Mouse (Mus musculus): ENCODE measurements at regions not wholly inside any gene's neighbourhood (a gene's known extent, or its start where the extent isn't known, plus 50 kb on each side); places are given as distances from the start of the nearest gene placed in this dataset.

GRCm38 (mm10) chr6:95769808-95770207 is 51.2 kb upstream of the Suclg2 start:
- Histone ChIP-seq H3K4me1 (replicated peaks) (no peaks in the 10 kb centered on the region), H3K9ac (no peak overlapping the region), H3K4me3 (no peak overlapping the region), H3K36me3 (no peaks in the 10 kb centered on the region), H3K9me3 (no peaks in the 10 kb centered on the region), H3K27me3 (no peaks in the 10 kb centered on the region), H3K27ac (no peak overlapping the region), H3K4me2 (no peak overlapping the region)
- no peak for ATAC-seq (ENCODE audit: low FRiP score)
- WGBS, result 89% methylated on average over 3 of the region's 3 CpGs

DNA sequence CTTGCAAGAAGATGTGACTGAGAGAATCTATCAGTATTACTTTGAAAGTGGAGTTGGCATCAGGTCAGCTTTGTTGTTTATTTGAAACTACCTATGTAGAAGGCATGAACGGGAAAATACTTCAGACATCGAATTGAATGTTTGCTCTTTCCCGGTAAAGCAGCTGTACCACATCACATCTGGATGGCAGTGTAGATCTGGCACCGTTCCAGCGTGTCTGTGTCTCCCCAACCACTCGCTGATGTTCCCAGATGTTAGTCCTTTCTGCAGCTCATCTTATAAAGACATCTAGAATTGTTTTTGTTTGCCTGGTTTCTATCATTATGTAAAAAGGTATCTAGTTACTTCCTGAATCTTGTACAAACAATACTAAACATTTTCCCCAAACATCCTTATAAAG is 83.1 kb upstream of the Suclg2 start:
- WGBS, result 83% methylated on average over 6 of the region's 6 CpGs

DNA sequence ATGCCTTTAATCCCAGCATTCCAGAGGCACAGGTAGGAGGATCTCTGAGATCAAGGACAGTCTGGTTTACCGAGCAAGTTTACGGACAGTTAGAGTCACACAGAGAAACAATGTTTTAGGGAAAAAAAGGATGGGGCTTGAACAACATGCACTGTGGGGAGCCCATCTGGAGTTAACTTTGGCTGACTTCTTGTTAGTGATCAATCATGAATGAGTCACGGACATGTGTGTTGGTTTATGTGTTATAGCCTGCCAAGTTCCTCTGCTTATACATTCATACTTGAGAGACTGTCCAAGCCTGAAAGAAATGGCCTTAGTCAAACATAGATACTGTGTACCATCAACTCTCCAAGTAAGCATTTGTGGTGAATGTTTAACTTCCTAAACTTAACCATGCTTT is 122.9 kb upstream of the Suclg2 start:
- whole genome bisulfite sequencing, result 82% methylated on average over 3 of the region's 3 CpGs
- no peak for ATAC-seq (ENCODE audit: low FRiP score)
- Histone ChIP-seq H3K4me1 (replicated peaks) (no peaks in the 10 kb centered on the region), H3K4me3 (no peak overlapping the region), H3K9ac (no peak overlapping the region), H3K4me2 (no peak overlapping the region), H3K27me3 (no peaks in the 10 kb centered on the region), H3K27ac (no peak overlapping the region), H3K36me3 (no peaks in the 10 kb centered on the region), H3K9me3 (peaks cover 5% of the 10 kb centered on the region)

More for the DNA sequence above, 83.1 kb upstream of the Suclg2 start:
- H3K4me3 ChIP-seq, result no peak overlapping the region
- ATAC-seq (ENCODE audit: low FRiP score), result no peak
- no peak overlapping the region for H3K4me2 ChIP-seq
- no peaks in the 10 kb centered on the region for H3K36me3 ChIP-seq
- no peaks in the 10 kb centered on the region for H3K27me3 ChIP-seq
- no peak overlapping the region for H3K9ac ChIP-seq
- no peaks in the 10 kb centered on the region for H3K4me1 ChIP-seq (replicated peaks)
- no peaks in the 10 kb centered on the region for H3K9me3 ChIP-seq
- no peak overlapping the region for H3K27ac ChIP-seq

DNA sequence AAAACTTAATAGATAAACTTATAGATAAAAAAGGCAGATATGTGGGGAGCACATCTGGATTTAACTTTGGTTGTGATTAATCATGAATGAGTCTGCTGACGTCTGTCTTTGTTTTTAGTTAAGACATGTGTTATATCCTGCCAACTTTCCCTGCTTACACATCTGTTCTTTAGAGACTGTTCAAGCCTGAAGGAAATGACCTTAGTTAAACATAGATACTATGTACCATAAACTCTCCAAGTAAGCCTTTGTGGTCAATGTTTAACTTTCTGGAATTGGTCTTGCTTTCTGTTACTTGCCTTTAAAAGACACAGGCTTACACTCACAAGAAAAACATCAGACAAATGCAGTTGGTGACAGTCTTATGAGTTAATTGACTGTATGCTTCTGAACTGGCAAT is 127.9 kb upstream of the Suclg2 start:
- no peak overlapping the region for H3K9ac ChIP-seq
- H3K4me1 ChIP-seq (replicated peaks), result no peaks in the 10 kb centered on the region
- 75% methylated on average over 1 of the region's 1 CpGs for WGBS
- no peak overlapping the region for H3K27ac ChIP-seq
- no peaks in the 10 kb centered on the region for H3K36me3 ChIP-seq
- no peak overlapping the region for H3K4me2 ChIP-seq
- peaks cover 5% of the 10 kb centered on the region for H3K9me3 ChIP-seq
- no peak overlapping the region for H3K4me3 ChIP-seq
- no peaks in the 10 kb centered on the region for H3K27me3 ChIP-seq
- ATAC-seq (ENCODE audit: low FRiP score), result no peak

DNA sequence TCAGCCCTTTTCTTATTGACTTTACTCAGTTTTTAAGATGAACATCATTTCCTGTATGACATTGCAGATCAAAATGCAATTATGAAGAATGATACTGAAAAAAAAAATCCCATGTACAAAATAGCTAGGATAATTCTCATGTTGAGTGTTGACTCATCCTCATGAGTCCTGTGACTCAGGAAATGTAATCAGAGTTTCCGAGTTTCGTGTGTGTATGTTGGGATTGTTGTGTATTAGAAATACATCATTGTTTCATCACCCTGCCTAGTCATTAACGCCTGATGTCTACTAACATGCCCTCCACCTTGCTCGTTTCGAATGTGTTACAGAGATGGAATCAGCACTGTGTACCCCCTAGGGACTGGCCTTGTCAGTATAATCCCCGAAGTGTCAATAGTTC is 156.9 kb upstream of the Suclg2 start:
- no peak overlapping the region for H3K4me3 ChIP-seq
- no peak overlapping the region for H3K4me2 ChIP-seq
- no peak overlapping the region for H3K9ac ChIP-seq
- H3K4me1 ChIP-seq (replicated peaks), result no peaks in the 10 kb centered on the region
- no peaks in the 10 kb centered on the region for H3K27me3 ChIP-seq
- no peaks in the 10 kb centered on the region for H3K36me3 ChIP-seq
- no peak overlapping the region for H3K27ac ChIP-seq
- WGBS, result 89% methylated on average over 6 of the region's 6 CpGs
- H3K9me3 ChIP-seq, result no peaks in the 10 kb centered on the region
- ATAC-seq (ENCODE audit: low FRiP score), result no peak

- Histone ChIP-seq H3K27ac (no peak overlapping the region), H3K4me1 (replicated peaks) (no peaks in the 10 kb centered on the region), H3K9me3 (no peaks in the 10 kb centered on the region), H3K4me2 (no peak overlapping the region), H3K27me3 (no peaks in the 10 kb centered on the region), H3K4me3 (no peak overlapping the region), H3K9ac (no peak overlapping the region), H3K36me3 (no peaks in the 10 kb centered on the region)
- WGBS, result 64% methylated on average over 2 of the region's 2 CpGs
- no peak for ATAC-seq (ENCODE audit: low FRiP score)
Measured at GRCm38 (mm10) chr6:95876320-95876719, 157.7 kb upstream of the Suclg2 start.

DNA sequence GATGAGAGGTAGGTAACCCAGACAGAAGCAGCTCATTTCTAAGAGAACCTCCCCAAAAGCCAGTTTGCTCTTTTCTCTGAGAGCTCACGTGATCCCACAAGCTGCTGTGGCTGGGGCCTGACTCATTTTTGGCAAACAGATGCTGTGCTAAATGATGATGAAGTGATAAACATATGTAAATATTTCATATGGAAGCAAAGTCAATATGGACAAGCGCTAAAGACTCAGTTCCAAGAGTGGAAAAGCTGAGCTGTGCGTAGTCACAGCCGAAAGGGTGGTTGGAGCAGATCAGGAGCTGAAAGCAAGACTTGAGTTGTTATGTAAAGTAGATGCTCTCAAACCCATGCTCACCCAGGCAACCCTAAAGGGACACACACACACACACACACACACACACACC is 168.0 kb upstream of the Suclg2 start:
- H3K4me1 ChIP-seq (replicated peaks), result no peaks in the 10 kb centered on the region
- no peaks in the 10 kb centered on the region for H3K27me3 ChIP-seq
- no peak for ATAC-seq (ENCODE audit: low FRiP score)
- 95% methylated on average over 4 of the region's 4 CpGs for WGBS
- no peak overlapping the region for H3K27ac ChIP-seq
- H3K4me3 ChIP-seq, result no peak overlapping the region
- H3K4me2 ChIP-seq, result no peak overlapping the region
- H3K9me3 ChIP-seq, result no peaks in the 10 kb centered on the region
- H3K9ac ChIP-seq, result no peak overlapping the region
- H3K36me3 ChIP-seq, result no peaks in the 10 kb centered on the region

DNA sequence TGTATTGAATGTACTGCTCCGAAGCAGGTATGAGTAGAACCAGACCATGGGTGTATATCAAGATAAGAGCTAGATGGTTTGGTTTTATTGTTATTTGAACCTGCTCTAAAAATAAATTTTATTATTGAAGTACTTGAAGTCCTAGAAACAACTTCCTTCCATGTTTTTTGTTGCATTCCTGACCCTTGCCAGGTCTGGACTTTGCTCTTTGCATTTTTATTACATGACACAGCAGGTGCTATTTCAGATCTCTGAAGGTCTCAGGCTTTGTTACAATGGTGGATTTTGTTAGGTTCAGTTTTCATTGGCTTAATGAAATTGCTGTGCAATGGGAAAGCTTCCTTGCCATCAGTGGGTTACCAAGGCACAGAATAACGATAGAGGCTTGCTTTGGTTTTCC is 184.0 kb upstream of the Suclg2 start:
- WGBS, result 85% methylated on average over 2 of the region's 2 CpGs
- no peaks in the 10 kb centered on the region for H3K36me3 ChIP-seq

GRCm38 (mm10) chr6:95904085-95904633 is 185.6 kb upstream of the Suclg2 start:
- whole genome bisulfite sequencing, result 42% methylated on average over 10 of the region's 10 CpGs
- no peak overlapping the region for H3K4me3 ChIP-seq
- no peak overlapping the region for H3K9ac ChIP-seq
- 0 out of 2 replicates have a peak overlapping the region, but pooled peaks have one; percentile 15 for H3K4me2 ChIP-seq
- H3K27me3 ChIP-seq, result no peaks in the 10 kb centered on the region
- no peaks in the 10 kb centered on the region for H3K36me3 ChIP-seq
- ATAC-seq (ENCODE audit: low FRiP score), result no peak
- H3K9me3 ChIP-seq, result no peaks in the 10 kb centered on the region
- H3K27ac ChIP-seq, result peak overlapping the region; percentile 26
- peaks cover 6% of the 10 kb centered on the region; the same call in 1 of the 2 replicates for H3K4me1 ChIP-seq (replicated peaks)

More for the DNA sequence above, 184.0 kb upstream of the Suclg2 start:
- Histone ChIP-seq H3K9me3 (no peaks in the 10 kb centered on the region), H3K9ac (no peak overlapping the region), H3K27ac (no peak overlapping the region), H3K4me3 (no peak overlapping the region), H3K4me1 (replicated peaks) (peaks cover 6% of the 10 kb centered on the region; the same call in 1 of the 2 replicates), H3K27me3 (no peaks in the 10 kb centered on the region), H3K4me2 (no peak overlapping the region)
- no peak for ATAC-seq (ENCODE audit: low FRiP score)

GRCm38 (mm10) chr6:95905057-95905456 is 186.5 kb upstream of the Suclg2 start:
- 86% methylated on average over 8 of the region's 8 CpGs for WGBS
- peaks cover 6% of the 10 kb centered on the region; the same call in 1 of the 2 replicates for H3K4me1 ChIP-seq (replicated peaks)
- no peaks in the 10 kb centered on the region for H3K36me3 ChIP-seq

GRCm38 (mm10) chr6:95921737-95922136 is 191.2 kb upstream of the Fam19a1 start:
- Histone ChIP-seq H3K4me1 (replicated peaks) (no peaks in the 10 kb centered on the region), H3K4me3 (no peak overlapping the region), H3K27me3 (no peaks in the 10 kb centered on the region), H3K9me3 (no peaks in the 10 kb centered on the region), H3K9ac (no peak overlapping the region), H3K27ac (no peak overlapping the region), H3K4me2 (no peak overlapping the region), H3K36me3 (no peaks in the 10 kb centered on the region)
- WGBS, result 32% methylated on average over 3 of the region's 3 CpGs
- no peak for ATAC-seq (ENCODE audit: low FRiP score)

More at GRCm38 (mm10) chr6:95905057-95905456, 186.5 kb upstream of the Suclg2 start:
- ATAC-seq (ENCODE audit: low FRiP score), result no peak
- no peak overlapping the region for H3K9ac ChIP-seq
- no peak overlapping the region for H3K4me3 ChIP-seq
- no peak overlapping the region for H3K4me2 ChIP-seq
- H3K27me3 ChIP-seq, result no peaks in the 10 kb centered on the region
- no peak overlapping the region for H3K27ac ChIP-seq
- H3K9me3 ChIP-seq, result no peaks in the 10 kb centered on the region

DNA sequence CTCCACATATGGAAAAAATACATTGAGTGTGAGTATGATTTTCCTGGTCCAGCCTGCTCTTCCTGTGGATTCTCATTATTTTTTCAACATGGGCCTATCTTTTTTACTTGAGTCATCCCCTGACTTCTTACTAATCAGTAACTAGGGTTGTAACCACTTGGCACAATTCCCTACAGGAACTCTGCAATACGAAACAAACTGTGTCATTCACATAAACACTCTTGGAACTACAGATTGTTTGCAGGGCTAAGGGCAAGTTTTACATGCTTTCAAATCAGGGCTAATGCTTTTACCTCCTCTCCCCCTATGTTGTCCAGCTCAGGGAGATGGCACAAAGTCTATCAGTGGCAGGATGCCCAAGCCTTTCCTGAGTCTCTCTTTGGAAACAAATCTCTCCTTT is 178.4 kb upstream of the Fam19a1 start:
- no peak overlapping the region for H3K27ac ChIP-seq
- no peak overlapping the region for H3K4me3 ChIP-seq
- no peaks in the 10 kb centered on the region for H3K4me1 ChIP-seq (replicated peaks)
- no peaks in the 10 kb centered on the region for H3K36me3 ChIP-seq
- no peak overlapping the region for H3K9ac ChIP-seq
- no peaks in the 10 kb centered on the region for H3K9me3 ChIP-seq
- 79% methylated on average over 1 of the region's 1 CpGs for WGBS
- H3K27me3 ChIP-seq, result no peaks in the 10 kb centered on the region
- no peak for ATAC-seq (ENCODE audit: low FRiP score)
- no peak overlapping the region for H3K4me2 ChIP-seq

DNA sequence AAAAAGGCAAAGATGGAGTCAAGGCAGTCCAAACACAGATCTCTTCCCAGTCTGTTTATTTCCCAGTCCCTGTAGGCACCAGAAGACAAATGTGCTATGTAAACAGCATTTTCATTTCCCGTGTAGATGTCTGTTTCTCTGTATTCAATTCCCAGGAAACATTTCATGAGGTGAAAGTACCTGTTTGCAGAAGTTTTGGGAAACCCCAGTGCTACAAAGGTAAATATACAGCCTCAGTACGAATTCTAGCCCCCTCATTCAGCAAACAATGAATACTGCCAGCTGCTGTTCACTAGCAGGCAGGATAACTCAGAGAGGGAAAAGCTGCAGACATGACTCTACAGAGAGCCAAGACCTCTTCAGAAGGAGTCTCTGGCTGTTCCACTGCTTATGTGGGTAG is 176.4 kb upstream of the Fam19a1 start:
- no peak overlapping the region for H3K27ac ChIP-seq
- no peak overlapping the region for H3K9ac ChIP-seq
- 59% methylated on average over 2 of the region's 2 CpGs for WGBS
- H3K36me3 ChIP-seq, result no peaks in the 10 kb centered on the region
- H3K4me3 ChIP-seq, result no peak overlapping the region
- no peaks in the 10 kb centered on the region for H3K4me1 ChIP-seq (replicated peaks)
- H3K27me3 ChIP-seq, result no peaks in the 10 kb centered on the region
- no peak overlapping the region for H3K4me2 ChIP-seq
- ATAC-seq (ENCODE audit: low FRiP score), result no peak
- H3K9me3 ChIP-seq, result no peaks in the 10 kb centered on the region

All from hindbrain, embryonic 13.5 days (tissue).